Mouse (Mus musculus) ovary, adult 18-20 months (tissue): ENCODE results near the gene Kctd11.
"Not testable (repeated sequence)": the region's sequence is repeated elsewhere in the genome, so short reads cannot be mapped to it uniquely, and the experiment has no call there.

Experiments used
- DNase-seq: peaks from one replicate; pipeline ENCODE4 v3.0.0; 2022; ENCODE audit warnings: low spot score, mixed read lengths

The Kctd11 gene

DNA sequence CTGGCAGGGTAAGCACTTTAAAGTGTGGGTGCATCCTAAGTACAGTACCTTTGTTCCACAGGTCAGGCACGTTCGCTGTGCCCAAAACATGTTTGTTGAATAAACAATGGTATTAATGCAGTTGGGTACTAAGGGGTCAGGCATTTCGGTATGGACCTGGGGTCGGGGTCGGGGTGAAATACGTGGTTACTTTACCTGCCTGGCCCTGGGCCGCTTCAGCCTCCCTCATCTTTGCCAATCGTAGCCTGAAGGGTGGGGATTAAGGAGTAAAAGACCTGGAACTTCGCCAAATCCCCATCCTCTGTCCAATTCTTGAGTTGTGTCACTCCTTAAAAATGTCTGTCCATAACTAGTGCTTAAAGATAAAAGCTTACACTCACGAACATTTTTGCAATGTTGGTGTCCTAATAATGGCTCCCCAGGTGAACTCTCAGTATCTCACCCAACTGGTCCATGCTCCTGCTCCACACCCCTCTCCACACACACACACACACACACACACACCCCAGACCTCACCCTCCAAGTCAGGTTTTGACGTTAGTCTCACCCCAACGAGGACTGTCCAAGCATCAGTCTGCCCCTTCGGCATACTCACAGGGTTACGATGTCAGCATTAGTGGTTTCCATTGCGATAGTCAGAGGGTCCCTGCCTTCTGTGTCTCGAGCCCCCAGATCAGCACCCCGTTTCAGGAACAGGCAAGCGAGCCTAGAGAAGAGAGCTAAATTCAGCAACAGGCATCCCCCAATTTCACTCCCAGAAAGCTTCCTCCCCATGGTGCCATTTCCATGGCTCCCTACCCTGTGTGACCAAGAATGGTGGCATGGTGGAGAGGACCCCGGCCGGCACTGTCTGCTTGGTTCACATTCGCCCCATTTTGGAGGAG lies 823 bp upstream of the Kctd11 start:
- no peak for DNase-seq

- no peak for DNase-seq
These were observed 727 bp downstream of the Kctd11 start for GRCm38 (mm10) chr11:69880506-69880852.

- no peak for DNase-seq
These were observed 1.5 kb downstream of the Kctd11 start for GRCm38 (mm10) chr11:69879711-69880110.

DNA sequence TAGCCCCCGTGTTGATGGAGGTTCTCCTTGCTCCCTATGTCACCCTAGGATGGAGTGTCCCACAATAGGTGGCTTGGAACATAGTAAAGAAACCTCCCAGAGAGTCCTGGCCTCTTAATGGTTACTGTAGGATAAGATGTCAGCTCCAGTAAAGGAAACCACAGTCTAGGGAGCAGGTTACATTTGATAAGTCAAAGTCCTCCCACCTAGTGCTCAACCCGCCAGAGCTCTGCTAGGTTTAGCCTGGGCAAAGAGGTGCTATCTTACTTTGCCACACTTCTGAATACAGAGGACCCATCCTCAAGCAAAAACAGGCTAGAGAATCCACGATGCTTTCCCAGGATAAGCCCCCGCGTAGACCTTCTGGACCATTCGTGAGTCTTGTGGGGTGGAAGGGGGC lies 2.3 kb downstream of the Kctd11 start:
- DNase-seq, result no peak

- no peak for DNase-seq
These were observed 2.8 kb downstream of the Kctd11 start for GRCm38 (mm10) chr11:69878399-69878798.

DNA sequence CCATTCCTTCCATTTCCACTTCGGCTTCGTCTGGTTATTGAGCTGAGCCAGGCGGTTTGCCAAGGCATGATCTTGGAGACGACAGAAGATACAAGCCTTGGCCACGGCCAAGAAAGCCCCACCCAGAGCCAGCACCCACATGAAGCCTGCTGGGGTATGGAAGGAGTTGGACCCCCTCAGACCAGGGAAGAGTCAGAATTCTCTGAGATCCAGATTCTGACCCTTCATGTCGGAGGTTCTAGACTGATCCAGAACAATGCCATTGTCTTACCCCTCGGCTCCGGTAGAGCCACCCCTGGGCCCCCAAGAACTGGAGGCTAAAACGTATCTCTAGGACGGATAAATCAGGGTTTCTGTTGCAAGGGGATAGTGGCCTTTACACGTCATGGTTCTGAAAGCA lies 3.3 kb downstream of the Kctd11 start, which contains the start of gene Tmem95:
Gene Tmem95, minus strand, starts transcription at position 141 of the 400 bp plus-strand sequence.
- DNase-seq, result no peak

GRCm38 (mm10) chr11:69876867-69877266 lies 4.3 kb downstream of the Kctd11 start:
- peak; percentile 63 for DNase-seq

DNA sequence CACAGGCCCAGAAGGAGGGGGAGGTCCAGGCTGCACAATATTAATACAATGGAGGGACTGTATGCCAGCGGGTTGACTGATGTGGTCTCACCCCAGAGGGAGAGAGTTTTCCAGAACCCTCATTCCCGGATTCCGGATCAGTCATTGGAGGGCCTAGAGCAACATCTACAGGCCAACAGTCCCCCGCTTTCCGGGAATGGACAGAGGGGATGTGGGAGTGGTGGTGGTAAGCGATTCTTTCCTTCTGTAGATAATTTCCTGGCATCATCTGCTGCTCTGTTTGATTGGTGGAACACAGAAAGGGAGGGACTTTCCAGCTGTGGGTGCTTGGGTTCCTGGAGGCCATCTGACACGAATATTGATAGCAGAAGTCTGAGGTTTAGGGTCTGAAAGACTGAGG lies 5.0 kb downstream of the Kctd11 start:
- no peak for DNase-seq

- no peak for DNase-seq
These were observed 8.8 kb downstream of the Kctd11 start for GRCm38 (mm10) chr11:69872451-69872850.

DNA sequence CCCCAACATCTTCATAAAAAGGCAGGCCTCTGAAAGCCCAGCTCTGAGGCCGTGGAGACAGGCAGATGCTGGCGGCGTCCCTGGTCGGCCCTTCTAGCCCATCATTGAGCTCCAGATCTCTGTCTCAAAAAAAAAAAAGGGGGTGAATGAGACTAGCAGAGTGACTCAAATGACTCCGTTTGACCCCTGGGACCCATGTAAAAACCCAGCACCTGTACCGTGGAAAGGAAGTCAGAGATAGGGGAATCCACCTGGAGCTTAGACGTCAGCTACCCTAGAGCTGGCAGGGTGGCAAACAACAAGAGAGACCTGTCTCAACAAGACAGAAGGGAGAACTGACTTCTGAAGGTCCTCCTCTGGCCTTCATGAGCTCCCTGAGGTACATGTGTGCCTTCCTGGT lies 9.4 kb downstream of the Kctd11 start:
- DNase-seq, result no peak

- DNase-seq, result no peak
These were observed 10.7 kb downstream of the Kctd11 start for GRCm38 (mm10) chr11:69870289-69871069.

GRCm38 (mm10) chr11:69867335-69867734 lies 13.9 kb downstream of the Kctd11 start:
- no peak for DNase-seq

DNA sequence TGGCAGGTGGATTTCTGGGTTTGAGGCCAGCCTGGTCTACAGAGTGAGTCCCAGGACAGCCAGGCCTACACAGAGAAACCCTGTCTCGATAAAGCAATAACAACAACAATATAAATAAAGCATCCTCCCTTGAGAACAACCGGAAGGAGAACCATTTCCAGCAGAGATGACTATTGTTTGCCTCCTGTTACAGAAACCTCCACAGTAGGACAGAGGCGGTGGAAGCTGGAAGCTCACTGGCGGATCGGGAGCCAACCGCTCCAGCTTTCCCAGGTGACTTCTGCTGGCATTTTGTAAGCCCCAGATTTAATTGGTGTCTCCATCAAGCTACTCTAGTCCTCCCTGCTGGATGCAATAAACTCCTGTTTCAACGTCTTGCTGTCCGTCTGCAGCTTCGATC lies 15.6 kb downstream of the Kctd11 start:
- DNase-seq, result no peak

DNA sequence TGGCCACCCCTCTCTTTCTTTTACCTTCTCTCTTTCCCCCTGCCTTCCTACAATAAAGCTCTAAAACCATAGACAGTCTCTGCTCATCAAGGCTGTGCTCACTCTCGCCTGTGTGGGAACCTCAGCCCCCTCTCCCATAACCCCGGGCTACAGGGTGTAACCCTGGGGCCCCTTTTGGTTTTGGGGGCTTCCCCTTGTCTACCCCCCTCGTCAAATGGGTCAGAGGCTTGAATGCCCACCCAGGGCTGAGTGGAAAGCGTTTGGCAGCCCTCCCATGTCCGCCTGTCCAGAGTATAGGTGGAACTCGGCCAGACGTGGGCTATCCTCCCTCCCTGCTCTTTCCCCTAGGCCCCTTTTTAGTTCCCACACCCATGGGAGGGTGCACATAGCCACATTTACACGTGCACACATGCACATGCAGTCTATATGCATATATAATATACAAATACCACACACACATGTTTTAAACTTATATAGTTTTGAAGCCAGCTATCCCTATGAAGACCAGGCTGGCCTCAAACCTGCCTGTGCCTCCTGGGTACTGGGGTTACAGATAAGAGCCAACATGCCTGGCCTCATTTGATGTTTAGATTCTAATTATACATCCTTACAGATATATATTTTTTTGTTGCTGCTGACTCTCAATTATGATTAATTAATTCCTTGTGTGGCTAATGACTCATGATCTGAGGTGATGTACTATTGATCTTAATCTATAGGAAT lies 16.9 kb downstream of the Kctd11 start:
- DNase-seq, result no peak

DNA sequence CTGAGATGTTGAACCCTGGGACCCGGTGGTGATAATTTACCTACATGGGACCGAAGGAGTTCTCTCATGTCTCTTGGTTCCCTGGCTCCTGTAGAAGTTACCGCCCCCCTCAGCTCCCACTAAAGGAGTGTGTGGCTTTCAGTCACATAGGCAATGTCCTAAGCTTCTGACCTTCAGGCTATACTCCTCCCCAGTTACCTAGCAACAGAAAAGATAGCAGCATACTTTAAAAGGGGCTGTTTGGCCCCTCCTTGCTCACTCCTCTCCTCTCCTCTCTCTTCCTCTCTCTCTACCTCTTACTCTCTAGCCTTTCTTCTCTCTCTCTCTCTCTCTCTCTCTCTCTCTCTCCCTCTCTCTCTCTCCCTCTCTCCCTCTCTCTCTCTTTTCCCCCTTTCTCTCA lies 17.5 kb downstream of the Kctd11 start:
- DNase-seq, result not testable (repeated sequence)

GRCm38 (mm10) chr11:69858113-69858998 lies 22.9 kb downstream of the Kctd11 start, which contains the start of gene Tnk1:
Gene Tnk1 (minus strand): TSS chr11:69858730.
- DNase-seq, result no peak

DNA sequence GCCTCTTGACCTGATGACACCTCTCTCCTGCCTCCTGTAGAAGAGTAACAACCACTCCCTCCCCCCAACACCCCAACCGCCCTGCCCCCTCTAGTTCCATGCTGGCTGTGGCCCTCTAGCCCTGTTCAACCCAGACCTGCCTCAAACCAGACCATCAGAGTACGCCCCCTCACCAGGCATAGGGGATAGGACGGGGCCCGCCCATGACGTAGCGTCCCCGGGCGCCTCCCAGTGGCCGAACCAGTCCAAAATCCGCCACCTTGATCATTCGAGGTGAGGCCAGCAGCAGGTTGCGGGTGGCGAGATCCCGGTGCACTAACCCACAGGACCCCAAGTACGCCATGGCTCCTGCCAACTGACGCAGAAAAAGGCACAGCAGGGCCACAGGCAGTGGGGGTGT lies 25.9 kb downstream of the Kctd11 start:
- no peak for DNase-seq

DNA sequence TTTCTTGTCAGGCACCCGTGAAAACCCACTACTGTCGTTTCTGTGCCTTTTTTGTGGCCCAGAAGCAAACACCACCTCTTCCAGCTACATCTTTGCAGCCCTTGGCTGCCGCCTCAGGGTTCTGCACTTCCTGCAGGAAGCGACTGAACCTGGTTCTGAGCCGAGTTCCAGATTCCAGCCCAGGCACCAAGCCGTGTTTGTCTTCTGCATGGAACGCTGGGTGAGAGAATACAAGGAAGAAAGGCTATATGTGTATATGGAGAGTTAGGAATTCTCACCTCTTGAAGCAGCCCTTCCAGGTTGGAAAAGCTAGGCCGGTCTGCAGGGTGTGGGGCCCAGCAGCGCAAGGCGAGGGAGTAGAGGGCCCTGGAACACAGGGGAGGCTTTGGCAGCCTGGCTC lies 26.5 kb downstream of the Kctd11 start:
- DNase-seq, result no peak

DNA sequence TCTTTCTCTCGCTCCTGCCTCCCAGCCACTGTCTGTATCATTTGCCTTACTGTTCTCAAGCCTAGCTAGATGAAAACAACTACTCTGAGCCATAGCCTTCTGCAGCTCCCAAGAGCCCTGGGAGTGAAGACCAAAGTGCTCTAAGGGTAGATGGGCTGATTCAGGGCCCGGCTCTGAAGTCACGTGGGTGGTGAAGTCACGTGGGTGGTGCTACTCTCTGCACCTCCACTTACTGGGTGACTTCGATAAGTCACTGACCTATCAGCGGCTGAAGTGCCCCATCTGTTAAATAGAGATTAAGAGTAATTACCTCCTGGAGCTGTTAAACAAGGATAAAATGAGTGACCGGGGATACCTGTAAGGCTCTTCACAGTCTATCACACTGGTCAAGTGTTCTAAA lies 27.2 kb downstream of the Kctd11 start:
- no peak for DNase-seq

- no peak for DNase-seq
These were observed 30.5 kb downstream of the Kctd11 start for GRCm38 (mm10) chr11:69850754-69851153.

DNA sequence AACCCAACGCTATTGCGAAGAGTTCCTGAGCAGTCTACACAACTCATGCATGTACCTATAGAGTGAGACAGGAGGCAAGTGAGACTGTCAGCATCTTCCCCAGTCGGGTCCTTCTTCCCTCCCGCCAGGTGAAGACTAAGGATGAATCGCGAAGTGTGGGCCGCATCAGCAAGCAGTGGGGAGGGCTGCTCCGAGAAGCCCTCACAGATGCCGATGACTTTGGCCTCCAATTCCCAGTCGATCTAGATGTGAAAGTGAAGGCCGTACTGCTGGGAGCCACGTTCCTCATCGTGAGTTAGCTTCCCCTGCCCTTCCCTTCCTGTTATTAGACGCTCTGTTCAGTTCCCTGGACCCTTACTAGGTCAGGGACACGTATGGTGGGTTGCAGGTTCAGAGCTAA lies 31.3 kb downstream of the Kctd11 start:
- DNase-seq, result no peak

DNA sequence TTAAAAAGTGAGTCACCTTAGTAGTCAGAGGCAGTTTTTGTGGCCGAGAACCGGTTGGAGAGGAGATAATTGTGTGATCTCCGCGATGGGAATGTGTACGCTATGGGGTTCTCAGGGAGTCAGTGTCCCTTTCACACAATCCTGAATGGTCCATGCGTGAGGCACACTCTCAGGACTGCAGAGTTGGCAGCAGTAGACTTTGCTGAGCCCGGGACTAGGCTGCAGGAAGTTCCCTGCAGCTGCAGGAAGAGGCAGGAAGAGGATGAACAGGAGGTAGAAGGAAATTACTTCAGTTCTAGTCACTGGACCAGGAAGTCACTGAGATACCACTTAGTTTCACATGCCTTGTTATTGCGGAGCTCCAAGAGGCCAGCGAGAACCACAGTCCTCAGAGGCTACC lies 32.1 kb downstream of the Kctd11 start:
- no peak for DNase-seq
